Mouse (Mus musculus) monocyte, adult 2 months (primary cell): ENCODE results near the gene Gm20458.

Experiments
- DNase-seq, 2 experiments: peaks; one replicate each; pipeline ENCODE4 v3.0.0; 2022; ENCODE audit warnings: low spot score in 2 of 2, low read depth in 1 of 2

Gene Gm20458

DNA sequence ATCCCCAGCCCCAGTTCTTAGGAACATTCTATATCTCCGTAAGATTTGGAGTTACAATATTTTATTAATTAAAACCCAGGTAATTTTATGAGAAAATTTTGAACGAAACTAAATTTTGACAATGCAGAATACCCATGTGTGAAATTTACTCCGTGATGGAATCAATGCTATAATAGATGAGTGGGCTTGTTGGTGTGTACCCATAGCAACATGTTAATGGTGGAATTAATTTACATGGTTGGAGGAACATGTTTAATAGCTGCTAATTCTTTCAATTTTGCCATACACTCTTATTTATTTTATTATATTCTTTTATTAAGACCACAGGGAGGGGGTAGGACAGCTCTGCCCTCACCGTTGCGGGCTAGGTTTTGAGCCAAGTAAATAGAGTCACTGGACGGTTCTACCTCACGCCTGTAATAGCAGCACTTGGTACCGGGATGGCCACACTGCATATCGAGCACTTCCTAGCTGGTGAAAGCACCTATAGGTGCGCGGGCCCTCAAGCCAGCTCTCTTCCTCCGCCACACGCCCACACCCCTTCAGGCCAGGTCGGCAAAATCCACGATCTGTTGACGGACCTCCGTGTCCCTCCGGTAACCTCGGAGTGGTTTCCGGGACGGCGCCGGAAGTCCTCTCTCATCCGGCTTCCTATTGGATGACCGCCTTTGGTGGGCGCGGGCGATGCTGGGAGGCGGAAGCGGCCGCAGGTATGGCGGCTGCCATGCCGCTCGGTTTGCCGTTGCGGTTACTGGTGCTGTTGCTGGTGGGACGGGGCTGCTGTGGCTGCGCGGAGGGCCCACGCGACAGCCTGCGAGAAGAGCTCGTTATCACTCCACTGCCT is 36.3 kb downstream of the Gm20458 start, which contains the start of gene Pigt:
Gene Pigt, plus strand, starts transcription at position 674 of the 844 bp plus-strand sequence.
- DNase-seq, result peak; percentile 49 to 62

DNA sequence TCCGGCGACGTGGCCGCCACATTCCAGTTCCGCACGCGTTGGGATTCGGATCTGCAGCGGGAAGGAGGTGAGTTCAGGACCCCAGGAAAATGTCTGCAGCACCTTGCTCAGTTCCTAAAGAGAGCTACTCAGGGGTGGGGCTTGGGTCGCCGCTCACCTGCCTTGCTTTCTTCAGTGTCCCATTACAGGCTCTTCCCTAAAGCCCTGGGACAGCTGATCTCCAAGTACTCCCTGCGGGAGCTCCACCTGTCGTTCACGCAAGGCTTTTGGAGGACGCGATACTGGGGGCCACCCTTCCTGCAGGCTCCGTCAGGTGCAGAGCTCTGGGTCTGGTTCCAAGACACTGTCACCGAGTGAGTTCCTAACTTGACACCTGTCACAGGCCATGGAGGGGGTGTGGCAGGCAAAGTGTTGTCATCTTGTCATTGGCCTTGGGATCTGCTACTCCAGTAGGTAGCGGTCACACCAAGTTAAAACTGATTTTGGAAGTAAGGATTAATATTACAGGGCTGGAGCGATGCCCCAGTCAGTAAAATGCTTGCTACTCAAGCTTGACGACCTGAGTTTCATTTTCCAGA is 37.0 kb downstream of the Gm20458 start:
- no peak for DNase-seq

DNA sequence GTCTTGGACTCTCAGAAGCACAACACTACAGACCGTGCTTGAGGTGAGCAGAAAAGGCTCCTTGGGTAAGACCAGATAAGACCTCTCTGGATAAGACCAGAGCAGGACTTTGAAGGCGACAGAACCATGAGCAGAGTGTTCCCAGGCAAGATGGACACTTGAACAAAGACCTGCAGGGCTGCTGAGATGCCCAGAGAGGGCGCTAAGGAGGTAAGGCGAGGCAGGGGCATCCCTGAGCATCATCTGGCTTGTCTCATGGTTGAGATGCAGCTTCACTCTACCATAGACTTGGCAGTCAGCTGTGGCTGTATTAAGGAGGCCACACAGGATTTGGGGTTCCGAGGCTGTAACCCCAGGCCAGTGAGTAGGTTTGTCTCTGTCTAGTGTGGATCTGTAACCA is 38.5 kb downstream of the Gm20458 start:
- DNase-seq, result no peak

DNA sequence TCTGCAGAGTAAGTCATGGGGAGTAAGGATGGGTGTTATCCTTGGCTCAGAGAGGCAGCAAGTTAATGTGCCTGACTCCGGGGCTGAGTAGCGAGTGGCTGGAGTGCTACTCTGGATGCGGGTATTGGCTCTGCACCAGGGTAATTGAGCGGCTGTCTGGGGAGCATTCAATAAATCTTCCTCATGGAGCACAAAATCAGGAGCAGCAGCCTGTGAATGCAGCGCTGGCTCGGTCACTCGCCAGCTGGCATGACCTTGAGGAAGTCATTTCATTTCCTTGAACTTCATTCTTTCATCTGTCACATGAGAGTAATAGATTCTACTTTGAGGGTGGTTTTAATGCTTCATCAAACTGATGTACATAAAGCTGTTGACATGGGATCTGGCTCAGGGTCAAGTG is 39.7 kb downstream of the Gm20458 start:
- DNase-seq, result no peak

DNA sequence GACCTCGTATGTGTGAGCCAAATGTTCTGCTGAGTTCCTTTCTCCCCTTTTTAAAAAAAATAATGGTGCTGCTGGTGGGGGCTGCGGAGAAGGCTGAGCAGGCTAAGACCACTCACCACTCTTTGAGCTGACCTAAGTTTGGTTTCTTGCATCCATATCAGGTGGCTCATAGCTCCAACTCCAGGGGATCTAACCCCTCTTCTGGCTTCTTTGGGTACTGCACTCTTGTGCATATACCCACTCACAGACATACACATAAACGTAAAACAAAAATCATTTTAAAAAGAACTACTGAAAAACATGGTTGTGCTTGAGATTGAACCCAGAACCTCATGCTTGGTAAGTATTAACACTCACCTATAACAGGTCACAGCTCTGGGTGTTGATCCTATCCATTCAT is 44.2 kb downstream of the Gm20458 start:
- DNase-seq, result no peak

DNA sequence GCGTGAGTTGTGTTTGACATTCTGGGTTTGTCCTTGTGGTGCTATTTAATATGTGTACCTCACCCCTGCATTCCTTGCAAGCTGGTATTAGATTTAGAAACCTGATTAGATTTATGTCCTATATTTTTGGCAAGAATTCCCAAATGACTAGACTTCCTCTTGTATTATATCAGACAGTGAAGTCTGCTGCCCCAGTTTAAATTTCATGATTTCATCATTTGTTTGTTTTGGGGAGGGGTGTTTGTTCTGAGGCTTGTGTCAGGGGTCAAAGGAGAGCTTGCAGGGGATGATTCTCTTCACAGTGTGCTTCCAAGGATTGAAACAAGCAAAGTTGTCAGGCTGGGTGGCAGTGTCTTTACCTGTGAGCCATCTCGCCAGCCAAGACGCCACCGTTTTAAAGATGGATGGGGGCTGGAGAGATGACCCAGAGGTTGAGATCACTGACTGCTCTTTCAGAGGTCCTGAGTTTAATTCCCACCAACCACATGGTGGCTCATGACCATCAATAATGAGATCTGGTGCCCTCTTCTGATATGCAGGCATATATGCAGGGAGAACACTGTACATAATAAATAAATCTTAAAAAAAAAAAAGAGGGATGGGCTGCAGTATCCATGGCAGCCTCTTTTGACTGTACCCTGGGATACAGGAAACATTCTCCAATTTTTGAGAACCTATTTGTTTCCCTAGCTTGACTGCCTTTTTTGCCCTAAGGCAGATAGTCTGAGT is 45.0 kb downstream of the Gm20458 start:
- DNase-seq, result no peak

DNA sequence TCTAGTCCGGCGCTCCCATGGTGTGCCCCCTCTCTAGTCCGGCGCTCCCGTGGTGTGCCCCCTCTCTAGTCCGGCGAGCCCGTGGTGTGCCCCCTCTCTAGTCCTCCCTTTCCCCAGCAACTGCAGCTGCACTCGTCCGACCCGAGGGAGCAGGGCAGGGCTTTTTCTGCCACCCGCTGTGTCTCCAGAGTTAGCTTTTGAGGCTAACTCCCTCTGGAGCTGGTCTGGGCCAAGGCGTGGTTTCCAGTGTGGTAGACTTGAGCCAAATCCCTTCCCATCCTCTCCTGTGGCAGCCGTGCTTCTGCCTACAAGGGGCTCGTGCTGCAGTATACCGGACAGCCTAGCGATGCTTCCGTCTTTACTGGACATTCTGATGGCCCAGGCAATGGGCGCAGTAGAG is 47.0 kb downstream of the Gm20458 start:
- DNase-seq, result no peak

DNA sequence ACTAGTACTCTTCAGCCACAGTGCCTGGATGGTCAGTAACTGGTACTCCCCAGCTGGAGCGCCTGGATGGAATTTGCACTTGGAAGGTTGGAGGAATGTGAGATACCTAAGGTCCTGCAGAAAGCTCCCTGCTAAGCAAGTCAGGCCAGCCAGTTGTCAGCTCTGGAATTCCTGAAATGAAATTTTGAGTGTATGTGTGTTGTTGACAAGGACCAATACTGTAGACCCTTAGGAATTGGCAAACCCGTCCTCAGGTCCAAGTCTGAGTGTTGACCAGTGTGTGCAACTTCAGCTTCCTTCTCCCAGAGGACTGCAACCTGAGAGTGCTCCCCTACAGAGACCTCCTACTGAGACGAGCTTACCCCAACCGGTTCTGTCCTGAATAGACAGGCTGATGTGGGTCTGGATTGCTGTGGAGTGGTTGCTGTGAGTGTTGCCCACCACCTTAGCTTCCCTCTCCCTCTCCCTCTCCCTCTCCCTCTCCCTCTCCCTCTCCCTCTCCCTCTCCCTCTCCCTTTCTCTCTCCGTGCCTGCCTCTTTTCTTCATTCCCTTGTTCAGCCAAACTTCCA is 49.9 kb downstream of the Gm20458 start:
- no peak for DNase-seq

DNA sequence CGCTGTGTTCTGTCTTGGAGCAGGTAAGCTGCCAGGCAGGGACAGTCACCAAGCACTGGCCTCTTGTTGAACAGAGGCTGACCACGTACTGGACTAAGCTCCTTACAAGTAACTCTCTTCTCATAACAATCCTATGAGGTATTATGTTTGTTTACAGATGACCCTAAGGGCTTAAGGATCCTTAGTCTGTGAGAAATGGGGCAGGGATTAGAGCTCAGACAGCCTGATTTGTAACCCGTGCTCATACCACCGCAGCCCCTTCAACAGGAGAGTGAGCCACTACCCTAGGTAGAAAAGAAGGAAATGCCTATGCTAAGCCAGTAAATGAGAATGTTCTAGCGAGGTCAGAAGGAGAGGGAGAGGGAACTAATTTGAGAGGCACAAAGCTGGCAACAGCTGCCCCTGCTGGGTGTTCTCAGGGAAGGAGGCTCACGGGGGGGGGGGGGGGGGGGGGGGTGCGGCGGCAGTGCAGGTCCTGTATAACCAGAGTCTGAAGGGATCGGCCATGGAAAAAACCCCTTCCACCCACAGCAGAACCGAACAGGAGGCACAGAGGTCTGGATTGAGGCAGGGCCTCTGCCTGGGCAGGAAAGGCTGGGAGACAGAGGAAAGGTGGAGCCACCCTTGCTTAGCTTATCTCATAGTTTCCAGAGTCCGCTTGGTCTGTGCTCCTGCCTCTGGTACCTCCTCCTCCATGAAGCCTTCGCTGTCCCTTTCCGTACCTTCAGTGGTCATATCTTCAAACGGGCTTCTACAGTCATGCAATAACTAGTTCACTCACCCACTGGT is 51.5 kb downstream of the Gm20458 start:
- no peak for DNase-seq

DNA sequence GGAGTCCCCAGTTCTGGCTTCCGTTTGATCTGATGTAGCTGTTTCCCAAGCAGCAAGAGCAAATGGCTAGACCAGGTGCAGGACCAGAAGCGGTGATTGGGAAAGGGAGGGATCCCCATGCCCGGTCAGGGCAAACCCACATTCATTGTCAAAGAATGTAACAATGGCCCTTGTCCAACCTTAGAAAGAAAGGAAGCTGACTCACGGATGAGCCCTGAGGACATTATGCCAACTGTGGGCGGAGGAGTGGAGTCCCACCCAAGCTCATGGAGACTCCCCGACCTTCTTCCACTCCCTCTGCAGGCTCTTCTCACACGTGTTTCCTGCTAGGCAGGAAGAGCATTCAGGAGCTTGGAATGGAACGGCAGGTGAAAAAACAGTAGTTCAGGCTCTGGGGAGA is 52.6 kb downstream of the Gm20458 start:
- no peak for DNase-seq

DNA sequence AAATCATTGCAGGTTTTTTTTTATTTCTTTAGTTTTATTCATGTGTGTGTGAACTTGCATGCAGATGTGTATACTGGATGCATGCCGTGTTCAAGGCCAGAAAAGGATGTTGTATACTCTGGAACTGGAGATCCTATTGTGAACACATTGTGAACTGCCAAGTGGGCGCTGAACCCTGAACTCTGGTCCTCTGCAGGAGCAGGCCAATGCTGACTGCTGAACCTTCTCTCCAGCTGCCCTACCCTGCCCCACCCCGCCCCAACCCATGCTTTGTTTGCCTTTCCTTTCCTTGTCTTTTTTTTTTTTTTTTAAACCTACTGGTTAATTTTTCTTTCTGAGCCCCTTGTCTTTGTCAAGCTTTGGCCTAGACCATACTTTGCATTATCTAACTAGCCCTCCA is 54.1 kb downstream of the Gm20458 start:
- DNase-seq, result no peak

DNA sequence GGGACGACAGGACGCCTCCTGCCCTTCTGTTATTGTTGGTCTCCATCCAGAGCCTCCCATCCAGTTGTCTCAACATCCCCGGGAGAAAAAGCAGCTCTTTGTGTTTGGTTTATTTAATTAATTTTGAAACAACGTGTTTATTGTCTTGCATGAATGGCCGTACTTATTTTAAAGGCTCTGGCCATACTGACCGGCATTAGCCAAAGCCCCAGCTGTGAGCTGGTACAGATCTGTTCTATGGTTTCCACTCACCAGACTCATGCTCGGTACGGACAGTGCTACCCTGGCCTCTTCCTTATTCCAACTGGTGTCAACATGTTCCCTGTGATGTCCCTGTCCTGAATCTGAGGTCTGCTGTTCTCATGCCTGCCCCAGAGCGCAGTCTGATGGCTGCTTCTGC is 55.1 kb downstream of the Gm20458 start:
- no peak for DNase-seq

DNA sequence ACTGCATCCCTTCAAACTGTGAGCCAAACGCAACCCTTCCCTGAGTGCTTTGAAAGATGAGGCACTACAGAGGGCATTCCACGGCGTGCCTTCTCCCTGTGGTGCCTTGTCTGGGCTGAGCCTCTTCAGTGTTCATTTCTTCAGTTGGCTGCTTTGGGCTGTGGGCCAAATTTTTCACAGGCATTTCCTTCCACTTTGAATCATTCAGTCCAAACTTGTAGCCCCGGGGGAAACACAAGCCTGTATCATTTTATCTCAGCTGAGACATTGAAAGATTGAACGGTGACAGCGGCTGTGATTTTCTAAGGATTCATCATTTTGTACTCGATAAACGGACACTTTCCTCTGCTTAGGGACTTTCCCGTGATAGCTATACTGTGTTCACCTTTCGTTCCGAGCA is 55.8 kb downstream of the Gm20458 start:
- no peak for DNase-seq

DNA sequence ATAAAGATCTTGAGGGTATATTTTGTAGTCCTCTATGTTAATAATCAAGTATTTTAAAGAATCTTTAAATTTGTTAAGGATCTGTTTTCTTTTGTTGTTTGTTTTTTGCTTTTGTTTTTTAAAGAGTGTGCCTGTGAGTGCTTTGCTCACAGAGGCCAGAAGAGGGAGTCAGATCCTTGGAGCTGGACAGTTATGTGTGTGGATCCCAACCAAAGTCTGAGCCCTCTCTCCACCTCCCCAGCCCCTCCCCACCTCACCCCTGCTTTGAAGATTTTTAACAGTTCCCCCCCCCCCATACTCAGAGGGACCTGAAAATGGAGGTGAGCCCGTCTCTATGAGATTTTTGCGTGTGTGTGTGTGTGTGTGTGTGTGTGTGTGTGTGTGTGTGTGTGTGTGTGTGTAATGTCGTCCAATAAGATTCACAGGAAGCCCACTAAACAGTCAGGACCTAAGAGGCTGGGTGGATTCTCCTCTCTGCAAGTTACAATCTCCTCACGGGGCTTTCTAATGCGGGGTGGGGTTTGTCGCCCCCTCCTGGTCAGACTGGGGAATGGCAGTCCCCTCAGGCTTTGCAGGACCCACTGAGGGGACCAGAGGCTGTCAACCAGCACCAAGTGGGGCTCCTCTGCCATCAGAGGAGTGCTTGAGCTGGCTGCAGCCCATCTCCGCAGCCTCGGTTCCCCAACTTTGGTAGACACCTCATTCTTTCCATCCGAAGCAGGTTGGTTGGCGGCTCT is 56.9 kb downstream of the Gm20458 start:
- peak in 1 of 2 experiments; percentile 56 for DNase-seq

DNA sequence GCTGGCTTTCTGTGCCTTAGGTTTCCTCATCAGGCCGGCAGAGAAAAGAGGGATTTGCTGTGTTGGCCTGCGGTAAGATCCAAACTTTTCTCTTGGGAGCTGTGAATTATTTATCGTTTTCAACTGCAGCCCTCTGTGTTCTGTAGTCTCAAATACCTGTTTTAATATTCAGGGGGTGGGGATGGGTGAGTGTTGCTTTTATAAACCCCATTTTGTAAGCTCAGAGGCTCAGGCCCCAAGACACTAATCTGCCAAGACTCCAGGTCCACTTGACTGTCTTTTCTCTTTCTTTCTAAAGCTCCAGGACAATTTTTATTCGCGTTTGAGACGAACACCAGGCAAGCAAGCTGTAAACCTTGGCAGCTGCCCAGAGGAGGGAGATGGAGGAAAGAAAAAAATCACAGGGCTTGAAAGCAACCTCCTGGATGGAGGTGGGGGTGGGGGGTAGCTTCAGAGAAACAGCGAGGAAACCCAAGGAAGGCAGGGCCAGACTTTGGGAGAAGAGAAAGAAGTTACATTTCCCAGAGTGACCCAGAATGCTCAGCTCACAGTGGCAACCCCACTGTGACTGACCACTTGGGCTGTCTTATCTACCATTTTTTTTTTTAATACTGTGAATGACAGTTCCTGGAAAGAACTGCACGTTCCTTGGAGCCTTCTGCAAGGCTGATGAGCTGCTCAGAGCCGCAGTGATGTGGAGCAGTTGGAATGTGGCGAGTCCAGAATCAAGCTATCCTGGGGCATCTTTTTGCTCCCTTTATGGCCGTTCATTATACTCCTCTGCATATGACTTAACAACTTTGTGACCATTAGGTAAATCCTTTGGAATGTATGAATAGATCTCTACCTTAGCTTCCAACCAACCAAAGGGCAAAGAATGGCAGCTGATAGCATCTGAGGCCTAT is 57.8 kb downstream of the Gm20458 start:
- DNase-seq, result no peak

DNA sequence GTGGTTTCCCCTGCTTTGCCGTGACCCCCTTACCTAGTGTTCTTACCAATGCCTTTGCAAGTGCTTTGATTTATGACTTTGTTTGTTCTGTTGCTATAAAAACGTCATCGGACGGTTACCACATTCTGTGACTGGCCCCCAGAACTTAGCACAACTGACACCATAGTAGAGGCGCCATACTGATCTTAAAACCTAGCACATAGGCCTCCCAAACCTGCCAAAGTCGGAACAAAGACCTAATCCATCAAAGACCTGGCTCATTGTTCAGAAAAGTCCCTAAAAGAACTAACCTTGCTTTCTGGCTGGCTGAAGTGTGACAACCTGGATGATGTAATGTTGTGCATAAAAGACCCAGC is 58.4 kb downstream of the Gm20458 start:
- DNase-seq, result no peak

DNA sequence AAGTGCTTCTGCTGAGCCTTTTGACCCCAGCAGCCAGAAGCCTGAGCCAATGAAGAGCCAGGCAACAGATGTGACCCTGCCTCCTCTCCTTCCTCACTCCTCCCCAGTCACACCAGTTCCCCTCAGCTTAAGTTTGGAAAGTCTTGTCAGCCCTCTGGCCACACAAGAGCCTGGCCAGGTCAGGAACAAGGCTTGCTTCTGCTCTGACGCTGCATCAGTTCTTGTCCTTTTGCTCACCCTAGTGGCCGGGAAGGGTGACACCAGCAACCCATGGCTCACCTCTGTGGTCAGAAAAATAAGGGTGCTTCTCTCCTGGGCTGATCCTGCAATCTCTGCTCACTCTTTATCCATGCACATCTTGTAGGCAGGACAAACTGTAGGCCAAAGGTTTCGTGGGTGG is 60.0 kb downstream of the Gm20458 start:
- peak in 1 of 2 experiments; percentile 34 for DNase-seq

DNA sequence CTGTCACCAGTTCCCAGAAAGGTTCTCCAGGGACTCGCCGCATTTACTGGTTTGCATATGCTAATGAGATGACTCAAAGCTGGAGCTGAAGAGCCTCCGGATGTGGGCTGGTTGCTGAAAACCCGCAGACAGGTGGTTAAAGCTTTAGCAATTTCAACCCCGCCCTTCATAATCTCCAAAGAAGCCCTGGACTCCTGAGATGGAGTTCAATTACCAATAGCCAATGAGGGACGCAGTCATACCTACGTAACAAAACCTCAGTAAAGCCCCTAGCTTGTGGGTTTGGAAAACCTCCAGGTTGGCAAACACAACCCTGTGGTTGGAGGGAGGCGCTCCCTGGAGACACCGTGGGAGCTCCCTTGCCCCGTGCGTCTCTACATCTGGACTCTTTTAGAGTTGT is 61.1 kb downstream of the Gm20458 start:
- peak; percentile 23 to 27 for DNase-seq

DNA sequence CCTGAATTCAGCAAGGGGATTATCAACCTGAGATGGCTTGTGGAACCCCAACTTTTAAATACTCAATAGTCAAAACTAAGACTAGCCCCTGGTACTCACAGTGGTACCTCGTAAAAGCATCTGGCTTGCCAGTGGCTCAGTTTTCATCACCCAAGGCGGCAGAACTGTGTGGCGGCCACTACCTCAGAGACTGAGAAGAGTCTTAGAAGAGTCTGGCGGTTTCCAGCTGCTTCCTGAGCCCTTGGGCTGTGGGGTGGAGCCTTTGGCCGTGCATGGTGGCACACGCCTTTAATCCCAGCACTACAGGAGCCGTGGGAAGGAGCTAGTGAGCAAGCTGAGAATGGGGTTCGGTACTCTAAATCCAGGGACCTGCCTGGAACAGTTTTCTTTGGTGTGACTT is 61.5 kb downstream of the Gm20458 start:
- no peak for DNase-seq
